In genomic region chr3:57509945-57510675, GRCm38 (mm10) we compare ENCODE assay signal across 12 mouse cellular contexts.
A peak's percentile ranks its signal among the peaks of the same experiment; 100 is the strongest.
DNase-seq lines count a peak whose midpoint lies in the region; ATAC-seq lines count a peak whose summit lies in the region.
"Had no signal": no experiment of that assay in that cellular context is flagged by ENCODE, and none has a peak within 500 bp of the region (broad histone marks: within the 10 kb centered on the region; RNA-seq: fewer than 3 reads in every experiment).

No protein-coding gene starts in this region.

- DNase-seq in kidney, adult 11 months = peak; percentile 22
- DNase-seq in kidney, adult 8-10 months = no peak
- peak; percentile 81 for DNase-seq in Muller cell, postnatal 12 days (ENCODE audit: inconsistent ontology term)
- peak; percentile 55 for DNase-seq in gastrocnemius, postnatal 25 days
- DNase-seq in lung, postnatal 36 days = peak; percentile 62
- no peak for DNase-seq in layer of hippocampus, postnatal 10 days (ENCODE audit: low spot score in 2 of 2)
- DNase-seq: kidney, postnatal 14 days; thymus, adult 2 months had no signal

- no peak overlapping the region for H3K4me2 ChIP-seq in forebrain, embryonic 12.5 days
- H3K4me2 ChIP-seq: embryonic facial prominence, embryonic 13.5 days; liver, embryonic 12.5 days had no signal

- H3K27me3 ChIP-seq in forebrain, embryonic 12.5 days = no peaks in the 10 kb centered on the region
- H3K27me3 ChIP-seq: embryonic facial prominence, embryonic 13.5 days; liver, embryonic 12.5 days had no signal

- WGBS in forebrain, embryonic 12.5 days = 90% methylated on average over 7 of the region's 7 CpGs

- no peaks in the 10 kb centered on the region for H3K9me3 ChIP-seq in forebrain, embryonic 12.5 days
- H3K9me3 ChIP-seq: embryonic facial prominence, embryonic 13.5 days; liver, embryonic 12.5 days had no signal

- H3K36me3 ChIP-seq in forebrain, embryonic 12.5 days (replicated peaks) = no peaks in the 10 kb centered on the region
- H3K36me3 ChIP-seq: embryonic facial prominence, embryonic 13.5 days; liver, embryonic 12.5 days had no signal

- no peak overlapping the region for H3K27ac ChIP-seq in forebrain, embryonic 12.5 days
- H3K27ac ChIP-seq: embryonic facial prominence, embryonic 13.5 days; liver, embryonic 12.5 days had no signal

- H3K4me3 ChIP-seq in forebrain, embryonic 12.5 days (replicated peaks) = no peak overlapping the region
- H3K4me3 ChIP-seq: embryonic facial prominence, embryonic 13.5 days; liver, embryonic 12.5 days had no signal

- H3K9ac ChIP-seq in forebrain, embryonic 12.5 days = no peak overlapping the region
- H3K9ac ChIP-seq: embryonic facial prominence, embryonic 13.5 days; liver, embryonic 12.5 days had no signal

- H3K4me1 ChIP-seq in forebrain, embryonic 12.5 days = no peaks in the 10 kb centered on the region
- H3K4me1 ChIP-seq: liver, embryonic 12.5 days had no signal

- no peak for ATAC-seq in forebrain, embryonic 12.5 days (ENCODE audit: low FRiP score)
- ATAC-seq: liver, embryonic 12.5 days; midbrain, embryonic 16.5 days had no signal

Comparison
In these comparisons a context has a peak if more than half of its experiments do, and no peak if none do; other contexts are left out.
1. DNase-seq: peak in kidney, adult 11 months (single experiment), Muller cell, postnatal 12 days (single experiment), gastrocnemius, postnatal 25 days (single experiment) and lung, postnatal 36 days (single experiment); none in kidney, adult 8-10 months (0 of 2) and layer of hippocampus, postnatal 10 days (0 of 2).